Mouse (Mus musculus) MEL (cell line): Measurements from ENCODE around the gene Klf12. TPM values are rescaled to one million over a fixed set of nuclear protein-coding genes. Genes with fewer than 3 reads are reported as not detected.

Experiments
- DNase-seq: peaks from one replicate; pipeline ENCODE4 v3.0.0; 2011; ENCODE audit warnings: low read depth, low spot score
- H3K27ac ChIP-seq: 2 replicates; pipeline ENCODE4 v1.5.1; 2012; ENCODE audit warnings: low read depth, mild to moderate bottlenecking, control low read depth, low read length, moderate library complexity; ENCODE audit not compliant: control insufficient read depth
- H3K27me3 ChIP-seq, 2 experiments: fragments of 150-350 bp in 1 of 2; sonication (generic) in 1 of 2; 2 replicates each; pipeline ENCODE4 v1.6.1; 2012; ENCODE audit warnings: low read length in 2 of 2, mild to moderate bottlenecking in 2 of 2, improper control_type of control experiment in 1 of 2, moderate library complexity in 1 of 2; ENCODE audit not compliant: insufficient read depth in 2 of 2, control insufficient read depth in 1 of 2
- H3K36me3 ChIP-seq, 2 experiments: 2 replicates each; pipeline ENCODE4 v1.6.1; 2012 to 2014; ENCODE audit warnings: low read length in 2 of 2, improper control_type of control experiment in 1 of 2, inconsistent platforms in 1 of 2, mild to moderate bottlenecking in 1 of 2; ENCODE audit not compliant: insufficient read depth in 2 of 2, control insufficient read depth in 1 of 2
- H3K4me1 ChIP-seq, 2 experiments: fragments of 150-350 bp in 1 of 2; sonication (generic) in 1 of 2; 2 replicates each; pipeline ENCODE4 v1.6.1; 2012; ENCODE audit warnings: low read length in 2 of 2, improper control_type of control experiment in 1 of 2, mild to moderate bottlenecking in 1 of 2; ENCODE audit not compliant: insufficient read depth in 2 of 2, control insufficient read depth in 1 of 2
- H3K4me3 ChIP-seq, 2 experiments: fragments of 150-350 bp in 1 of 2; sonication (generic) in 1 of 2; 2 replicates each; pipeline ENCODE4 v1.5.1; 2012; ENCODE audit warnings: low read depth in 2 of 2, low read length in 2 of 2, mild to moderate bottlenecking in 2 of 2, moderate library complexity in 2 of 2, control low read depth in 1 of 2, improper control_type of control experiment in 1 of 2; ENCODE audit not compliant: control insufficient read depth in 1 of 2, insufficient read depth in 1 of 2
- H3K79me2 ChIP-seq: 2 replicates; pipeline ENCODE4 v1.6.1; 2012; ENCODE audit warnings: mild to moderate bottlenecking, low read length, moderate library complexity; ENCODE audit not compliant: control insufficient read depth, poor library complexity, insufficient read depth
- H3K9ac ChIP-seq: 2 replicates; pipeline ENCODE4 v1.6.1; 2012; ENCODE audit warnings: low read depth, mild to moderate bottlenecking, control low read depth, low read length, moderate library complexity; ENCODE audit not compliant: control insufficient read depth, poor library complexity, severe bottlenecking
- H3K9me3 ChIP-seq: fragments of 150-350 bp; sonication (generic); replicated peaks from 2 replicates; pipeline ENCODE4 v1.6.1; 2012; ENCODE audit warnings: mild to moderate bottlenecking, low read length, improper control_type of control experiment, moderate library complexity; ENCODE audit not compliant: insufficient read depth
- CHD1 ChIP-seq: IDR thresholded peaks from 2 replicates; pipeline ENCODE4 v1.6.1; 2012; ENCODE audit warnings: low read depth, mild to moderate bottlenecking, inconsistent platforms, low read length, improper control_type of control experiment
- CHD2 ChIP-seq: IDR thresholded peaks from 2 replicates; pipeline ENCODE4 v1.6.1; 2011; ENCODE audit warnings: low read length, improper control_type of control experiment
- E2F4 ChIP-seq: IDR thresholded peaks from 2 replicates; pipeline ENCODE4 v1.6.1; 2011; ENCODE audit warnings: low read depth, low read length, improper control_type of control experiment, borderline replicate concordance
- ELF1 ChIP-seq: IDR thresholded peaks from 2 replicates; pipeline ENCODE4 v1.6.1; 2014; ENCODE audit warnings: low read depth, mild to moderate bottlenecking, inconsistent platforms, low read length, improper control_type of control experiment, moderate library complexity
- EP300 ChIP-seq, 2 experiments: IDR thresholded peaks; 2 replicates each; pipeline ENCODE4 v1.6.1; 2011; ENCODE audit warnings: improper control_type of control experiment in 2 of 2, low read length in 2 of 2, low read depth in 1 of 2, mild to moderate bottlenecking in 1 of 2
- GABPA ChIP-seq: IDR thresholded peaks from 2 replicates; pipeline ENCODE4 v1.6.1; 2012; ENCODE audit warnings: low read depth, mild to moderate bottlenecking, inconsistent platforms, low read length, improper control_type of control experiment, moderate library complexity
- HCFC1 ChIP-seq: IDR thresholded peaks from 2 replicates; pipeline ENCODE4 v1.6.1; 2012; ENCODE audit warnings: low read depth, mild to moderate bottlenecking, inconsistent platforms, low read length, improper control_type of control experiment, moderate library complexity
- JUND ChIP-seq: IDR thresholded peaks from 2 replicates; pipeline ENCODE4 v1.6.1; 2011; ENCODE audit warnings: low read depth, mild to moderate bottlenecking, improper control_type of control experiment, low read length
- KAT2A ChIP-seq: conservative IDR thresholded peaks from 2 replicates; pipeline ENCODE4 v1.6.1; 2012; ENCODE audit warnings: low read depth, low read length, improper control_type of control experiment, inconsistent platforms
- MAFK ChIP-seq: IDR thresholded peaks from 2 replicates; pipeline ENCODE4 v1.6.1; 2011; ENCODE audit warnings: low read depth, mild to moderate bottlenecking, low read length, improper control_type of control experiment, borderline replicate concordance
- MAX ChIP-seq: IDR thresholded peaks from 2 replicates; pipeline ENCODE4 v1.6.1; 2011; ENCODE audit warnings: low read length, improper control_type of control experiment
- MAZ ChIP-seq: IDR thresholded peaks from 2 replicates; pipeline ENCODE4 v1.6.1; 2012; ENCODE audit warnings: low read depth, mild to moderate bottlenecking, inconsistent platforms, low read length, improper control_type of control experiment
- MXI1 ChIP-seq: IDR thresholded peaks from 2 replicates; pipeline ENCODE4 v1.6.1; 2011; ENCODE audit warnings: mild to moderate bottlenecking, low read depth, low read length, improper control_type of control experiment
- MYB ChIP-seq: IDR thresholded peaks from 2 replicates; pipeline ENCODE4 v1.6.1; 2011; ENCODE audit warnings: mild to moderate bottlenecking, low read depth, low read length, improper control_type of control experiment
- MYC ChIP-seq: IDR thresholded peaks from 2 replicates; pipeline ENCODE4 v1.6.1; 2011; ENCODE audit warnings: low read depth, mild to moderate bottlenecking, low read length, improper control_type of control experiment, moderate library complexity
- NELFE ChIP-seq: IDR thresholded peaks from 2 replicates; pipeline ENCODE4 v1.6.1; 2011; ENCODE audit warnings: low read depth, low read length, improper control_type of control experiment
- NRF1 ChIP-seq: IDR thresholded peaks from 2 replicates; pipeline ENCODE4 v1.6.1; 2014; ENCODE audit warnings: low read depth, mild to moderate bottlenecking, inconsistent platforms, low read length, improper control_type of control experiment, moderate library complexity; ENCODE audit not compliant: poor library complexity, insufficient read depth, severe bottlenecking
- POLR2A ChIP-seq, 2 experiments: IDR thresholded peaks; 2 replicates each; pipeline ENCODE4 v1.6.1; 2011 to 2012; ENCODE audit warnings: low read length in 2 of 2, mild to moderate bottlenecking in 2 of 2, control low read depth in 1 of 2, improper control_type of control experiment in 1 of 2, low read depth in 1 of 2, moderate library complexity in 1 of 2; ENCODE audit not compliant: control insufficient read depth in 1 of 2, insufficient read depth in 1 of 2, poor library complexity in 1 of 2
- POLR2AphosphoS5 ChIP-seq: IDR thresholded peaks from 2 replicates; pipeline ENCODE4 v1.6.1; 2012; ENCODE audit warnings: low read depth, borderline replicate concordance, mild to moderate bottlenecking, inconsistent platforms, low read length, moderate library complexity, mixed read lengths
- RCOR1 ChIP-seq: IDR thresholded peaks from 2 replicates; pipeline ENCODE4 v1.6.1; 2012; ENCODE audit warnings: low read depth, mild to moderate bottlenecking, inconsistent platforms, low read length, improper control_type of control experiment
- SIN3A ChIP-seq: IDR thresholded peaks from 2 replicates; pipeline ENCODE4 v1.6.1; 2012; ENCODE audit warnings: low read length, improper control_type of control experiment, inconsistent platforms
- SMC3 ChIP-seq: IDR thresholded peaks from 2 replicates; pipeline ENCODE4 v1.6.1; 2011; ENCODE audit warnings: low read depth, low read length, improper control_type of control experiment
- USF1 ChIP-seq: IDR thresholded peaks from 2 replicates; pipeline ENCODE4 v1.6.1; 2014; ENCODE audit warnings: low read depth, mild to moderate bottlenecking, inconsistent platforms, low read length, improper control_type of control experiment, moderate library complexity
- USF2 ChIP-seq, 2 experiments: IDR thresholded peaks; 2 replicates each; pipeline ENCODE4 v1.6.1; 2011 to 2012; ENCODE audit warnings: improper control_type of control experiment in 2 of 2, low read length in 2 of 2, borderline replicate concordance in 1 of 2, inconsistent platforms in 1 of 2, low read depth in 1 of 2, mild to moderate bottlenecking in 1 of 2; ENCODE audit not compliant: insufficient read depth in 1 of 2
- ZKSCAN1 ChIP-seq: IDR thresholded peaks from 2 replicates; pipeline ENCODE4 v1.6.1; 2012; ENCODE audit warnings: low read depth, mild to moderate bottlenecking, inconsistent platforms, low read length, improper control_type of control experiment, moderate library complexity
- ZNF384 ChIP-seq: IDR thresholded peaks from 2 replicates; pipeline ENCODE4 v1.6.1; 2012; ENCODE audit warnings: low read depth, mild to moderate bottlenecking, inconsistent platforms, low read length, improper control_type of control experiment
- polyA plus RNA-seq, 2 experiments: library from polyadenylated mRNA; stranded (reverse) in 1 of 2; unstranded in 1 of 2; fragments of >175 nt in 1 of 2; fragments of >200 nt in 1 of 2; gene quantifications; 2 replicates each; pipeline versions ENCODE4 v1.2.1 to v1.2.4; 2012; ENCODE audit warnings: low replicate concordance in 2 of 2, low read depth in 1 of 2; ENCODE audit not compliant: insufficient read length in 2 of 2, insufficient read depth in 1 of 2, missing spikeins in 1 of 2
- total RNA-seq: library from RNA; depleted of rRNA; stranded (reverse); fragments of 300-350 nt; gene quantifications from 2 replicates; pipeline ENCODE4 v1.2.3, GENCODE M21; 2012

Klf12 gene
- total and polyA plus RNA-seq, 3 experiments = 0.42 to 1.2 TPM; not detected in 1

DNA sequence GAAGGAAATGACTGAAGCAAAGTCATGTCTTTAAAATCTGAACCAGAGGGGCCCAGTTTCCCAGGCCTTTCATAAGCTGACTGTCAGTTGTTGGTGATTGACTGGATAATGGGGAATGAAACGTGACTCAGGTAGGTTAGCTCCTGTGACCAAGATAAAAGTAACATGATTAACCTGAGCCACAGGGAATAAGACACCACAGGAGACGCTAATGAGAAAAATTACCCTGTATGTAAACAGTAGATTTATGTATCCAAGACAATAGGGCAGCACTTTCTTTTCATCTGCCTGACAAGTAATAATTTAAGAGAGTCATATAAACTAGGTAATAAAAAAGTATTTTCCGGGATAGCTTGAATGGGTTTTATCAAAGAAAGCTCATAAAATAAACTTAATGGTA, 372.6 kb downstream of the Klf12 start:
- H3K9ac ChIP-seq = no peak overlapping the region
- H3K4me1 ChIP-seq = no peaks in the 10 kb centered on the region
- TF ChIP-seq ELF1 (no peak), GABPA (no peak), USF2 (IDR thresholded peaks at IDR 0.05; ENCODE audit: borderline replicate concordance in 1 of 2, insufficient read depth in 1 of 2, low read depth in 1 of 2, low read length in 2 of 2) (no peak), JUND (no peak), SMC3 (no peak), NELFE (no peak), CHD2 (no peak), E2F4 (no peak), RCOR1 (no peak), ZKSCAN1 (no peak), SIN3A (no peak), POLR2A (IDR thresholded peaks at IDR 0.05; ENCODE audit: control insufficient read depth in 1 of 2, insufficient read depth in 1 of 2, low read depth in 1 of 2, low read length in 2 of 2, poor library complexity in 1 of 2) (no peak), MAX (no peak), USF1 (no peak), EP300 (IDR thresholded peaks at IDR 0.05; ENCODE audit: low read depth in 1 of 2, low read length in 2 of 2) (no peak), HCFC1 (no peak), ZNF384 (no peak), POLR2AphosphoS5 (no peak), MAZ (no peak), CHD1 (no peak)
- no peaks in the 10 kb centered on the region for H3K9me3 ChIP-seq
- H3K36me3 ChIP-seq = no peaks in the 10 kb centered on the region
- no peaks in the 10 kb centered on the region for H3K79me2 ChIP-seq
- no peak for DNase-seq
- no peak overlapping the region for H3K4me3 ChIP-seq
- H3K27ac ChIP-seq = no peak overlapping the region
- H3K27me3 ChIP-seq = no peaks in the 10 kb centered on the region; a peak in 1 of 4 replicates

- Histone ChIP-seq H3K9me3 (no peaks in the 10 kb centered on the region), H3K79me2 (no peaks in the 10 kb centered on the region), H3K4me1 (no peaks in the 10 kb centered on the region), H3K27me3 (no peaks in the 10 kb centered on the region; a peak in 1 of 4 replicates), H3K27ac (no peak overlapping the region), H3K36me3 (no peaks in the 10 kb centered on the region), H3K9ac (no peak overlapping the region), H3K4me3 (no peak overlapping the region)
- no peak for DNase-seq
- TF ChIP-seq MYC (no peak), CHD1 (no peak), MAZ (no peak), USF2 (IDR thresholded peaks at IDR 0.05; ENCODE audit: borderline replicate concordance in 1 of 2, insufficient read depth in 1 of 2, low read depth in 1 of 2, low read length in 2 of 2) (no peak), NELFE (no peak), NRF1 (no peak), ZKSCAN1 (no peak), USF1 (no peak), MAFK (no peak), KAT2A (no peak), CHD2 (no peak), EP300 (IDR thresholded peaks at IDR 0.05; ENCODE audit: low read depth in 1 of 2, low read length in 2 of 2) (no peak), MYB (no peak), POLR2AphosphoS5 (no peak), GABPA (no peak), RCOR1 (no peak), E2F4 (no peak), MXI1 (no peak)
Observed at GRCm38 (mm10) chr14:99910876-99911275, 373.6 kb downstream of the Klf12 start.
